Mouse (Mus musculus): ENCODE results near the gene Lrrc43. TPM values are rescaled to one million over a fixed set of nuclear protein-coding genes. Genes with fewer than 3 reads are reported as not detected.

The Lrrc43 gene
- polyA plus RNA-seq, 1 experiment from 2014 or later, result not detected

DNA sequence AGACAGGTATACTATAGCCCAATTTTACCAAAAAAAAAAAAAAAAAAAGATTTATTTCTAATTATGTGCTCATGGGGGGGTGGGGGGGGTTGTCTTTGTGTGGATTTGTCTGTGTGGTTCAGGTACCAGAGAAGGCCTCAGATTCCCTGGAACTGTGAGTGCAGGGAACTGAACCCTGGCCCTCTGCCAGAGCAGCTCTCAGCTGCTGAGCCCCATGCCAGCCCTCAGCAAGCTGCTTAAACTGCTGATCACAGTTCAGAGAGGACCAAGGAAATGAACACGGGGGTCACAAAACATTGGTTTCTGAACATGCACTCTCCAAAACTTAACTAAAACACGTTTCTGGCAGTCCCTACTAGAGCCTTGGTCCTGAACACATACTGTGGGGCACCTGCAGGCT, 67.3 kb downstream of the Lrrc43 start:
- Histone ChIP-seq H3K4me2 (no peak overlapping the region), H3K9me3 (no peaks in the 10 kb centered on the region), H3K4me1 (peaks cover 3% of the 10 kb centered on the region; the same call in 1 of the 2 replicates), H3K9ac (peak overlapping the region; percentile 47; the same call in 1 of the 2 replicates), H3K27ac (replicated peaks) (no peak overlapping the region), H3K27me3 (replicated peaks) (no peaks in the 10 kb centered on the region), H3K4me3 (no peak overlapping the region), H3K36me3 (peaks cover 65% of the 10 kb centered on the region)
- WGBS, result 69% methylated on average over 2 of the region's 2 CpGs
- no peak for ATAC-seq (ENCODE audit: extremely low read depth, insufficient number of reproducible peaks, low FRiP score, low TSS enrichment)

Small RNA genes lying within 50 kb of the gene (microRNA-seq; reads per million reads assigned to microRNA genes)
- gene Mir7647, result not detected

Other genes with a start within 250 kb of the Lrrc43 start
- gene Wdr66, start 237.2 kb upstream of the Lrrc43 start, polyA plus RNA-seq (2015; fragmentation: Nextera tagmentation; extraction: Ambion mirVana), result 0.91 and 0.99 TPM in 2 replicates
- 13.5 and 14.5 TPM in 2 replicates for gene Bcl7a, start 145.5 kb upstream of the Lrrc43 start, polyA plus RNA-seq (2015; fragmentation: Nextera tagmentation; extraction: Ambion mirVana)
- gene Mlxip, start 94.5 kb upstream of the Lrrc43 start, polyA plus RNA-seq (2015; fragmentation: Nextera tagmentation; extraction: Ambion mirVana), result 10.9 and 11.7 TPM in 2 replicates
- gene Il31, start 184 bp downstream of the Lrrc43 start, polyA plus RNA-seq (2015; fragmentation: Nextera tagmentation; extraction: Ambion mirVana), result not detected in 2 replicates
- gene B3gnt4, start 21.2 kb downstream of the Lrrc43 start, polyA plus RNA-seq (2015; fragmentation: Nextera tagmentation; extraction: Ambion mirVana), result 0.20 and 0.35 TPM in 2 replicates
- 89.2 and 97.1 TPM in 2 replicates for gene Diablo, start 34.9 kb downstream of the Lrrc43 start, polyA plus RNA-seq (2015; fragmentation: Nextera tagmentation; extraction: Ambion mirVana)
- gene Gm49027, start 36.2 kb downstream of the Lrrc43 start, polyA plus RNA-seq (2015; fragmentation: Nextera tagmentation; extraction: Ambion mirVana), result 0.43 TPM in 1 of 2 replicates, not detected in the other
- gene Vps33a, start 83.7 kb downstream of the Lrrc43 start, polyA plus RNA-seq (2015; fragmentation: Nextera tagmentation; extraction: Ambion mirVana), result 18.6 and 20.3 TPM in 2 replicates
- gene Clip1, start 195.3 kb downstream of the Lrrc43 start, polyA plus RNA-seq (2015; fragmentation: Nextera tagmentation; extraction: Ambion mirVana), result 48.0 and 48.9 TPM in 2 replicates
- gene Zcchc8, start 231.8 kb downstream of the Lrrc43 start, polyA plus RNA-seq (2015; fragmentation: Nextera tagmentation; extraction: Ambion mirVana), result 53.4 and 56.1 TPM in 2 replicates